ENCODE assay signal across 9 mouse cellular contexts in the genomic region with DNA sequence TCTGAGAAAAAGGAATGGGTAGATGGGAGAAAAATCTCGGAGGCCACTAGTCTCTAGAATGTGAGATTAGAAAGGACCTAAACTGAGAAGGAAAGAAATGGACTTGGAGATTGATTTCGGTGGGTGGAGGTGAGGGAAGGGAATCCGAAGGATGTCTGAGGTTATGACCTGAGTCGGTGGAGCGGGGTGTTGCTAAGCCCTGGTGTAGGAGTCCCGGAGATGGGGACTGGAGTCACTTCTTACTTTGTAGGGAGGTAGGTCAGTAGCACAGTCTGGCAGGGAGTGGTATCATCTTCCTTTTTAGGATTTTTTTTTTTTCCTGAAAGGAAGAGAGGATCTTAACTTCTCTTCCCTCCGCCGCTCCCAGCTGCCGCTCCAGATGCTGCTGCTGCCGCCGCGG. TPM values are rescaled to one million over a fixed set of nuclear protein-coding genes. Genes with fewer than 3 reads are reported as not detected.
DNase-seq lines count a peak whose midpoint lies in the region; ATAC-seq and TF ChIP-seq lines count a peak whose summit lies in the region.
"Had no signal": no experiment of that assay in that cellular context is flagged by ENCODE, and none has a peak within 500 bp of the region (broad histone marks: within the 10 kb centered on the region; RNA-seq: fewer than 3 reads in every experiment).

No protein-coding gene starts in this region.

- dilution Hi-C loops in CH12.LX (cut with MboI; ENCODE audit: extremely low pct_ligation_motif_present, extremely low pct_unique_long_range_greater_than_20kb, low sequenced_read_pairs), result no loop called here

- H3K36me3 ChIP-seq in heart, adult 2 months (ENCODE audit: control insufficient read depth, insufficient read depth, low read length), result no peaks in the 10 kb centered on the region
- peaks cover 0 to 15% of the 10 kb centered on the region in 2 experiments for H3K36me3 ChIP-seq in CH12.LX (replicated peaks in 1 of 2; ENCODE audit: control insufficient read depth in 1 of 2, insufficient read depth in 1 of 2, low read length in 1 of 2)
- H3K36me3 ChIP-seq in forebrain, postnatal 0 days (ENCODE audit: insufficient read depth), result no peaks in the 10 kb centered on the region
- no peaks in the 10 kb centered on the region for H3K36me3 ChIP-seq in macrophage (ENCODE audit: inconsistent target)

- H3K9me3 ChIP-seq in CH12.LX (replicated peaks; ENCODE audit: low read length), result no peaks in the 10 kb centered on the region
- no peaks in the 10 kb centered on the region for H3K9me3 ChIP-seq in forebrain, postnatal 0 days (ENCODE audit: low read length)

- no peak for TF ChIP-seq POLR2A in heart, adult 2 months (IDR thresholded peaks at IDR 0.05; ENCODE audit: insufficient read depth, low read depth, low read length)
- TF ChIP-seq POLR2A in CH12.LX (IDR thresholded peaks at IDR 0.05; ENCODE audit: low read depth, low read length), result no peak

- no peak for TF ChIP-seq RAD21 in CH12.LX (IDR thresholded peaks at IDR 0.05; ENCODE audit: low read depth, low read length)

- no peak for TF ChIP-seq CTCF in heart, adult 2 months (IDR thresholded peaks at IDR 0.05)
- TF ChIP-seq CTCF in CH12.LX (conservative IDR thresholded peaks at IDR 0.05 in 1 of 2, IDR thresholded peaks at IDR 0.05 in 1 of 2; ENCODE audit: low read depth in 2 of 2, low read length in 2 of 2), result no peak
- TF ChIP-seq CTCF in forebrain, postnatal 0 days (IDR thresholded peaks at IDR 0.05; ENCODE audit: low read depth), result no peak

- no peak overlapping the region for H3K9ac ChIP-seq in heart, adult 2 months (ENCODE audit: low read depth, low read length)
- no peak overlapping the region for H3K9ac ChIP-seq in CH12.LX (ENCODE audit: insufficient read depth, low read depth)
- peak overlapping the region; percentile 87 for H3K9ac ChIP-seq in forebrain, postnatal 0 days

- H3K79me2 ChIP-seq in heart, adult 2 months (replicated peaks; ENCODE audit: control insufficient read depth, insufficient read depth, low read length), result no peaks in the 10 kb centered on the region
- no peaks in the 10 kb centered on the region for H3K79me2 ChIP-seq in CH12.LX (replicated peaks; ENCODE audit: control insufficient read depth, extremely low read depth, insufficient read depth, poor library complexity, severe bottlenecking)
- H3K79me2 ChIP-seq in macrophage (ENCODE audit: inconsistent target), result no peaks in the 10 kb centered on the region

- no peak overlapping the region for H3K27ac ChIP-seq in heart, adult 2 months
- H3K27ac ChIP-seq in CH12.LX (ENCODE audit: insufficient read depth, low read depth) (no peak overlapping the region), macrophage (no peak overlapping the region)
- no peak overlapping the region; the same call in 1 of the 2 replicates for H3K27ac ChIP-seq in forebrain, postnatal 0 days (ENCODE audit: low read depth, low read length)

- in situ Hi-C loops in CH12.LX (cut with MboI; ENCODE audit: low pct_ligation_motif_present, low pct_unique_long_range_greater_than_20kb, low sequenced_read_pairs), result loop anchor here (5.0 kb wide), 1 partner anchor 110 kb away; no protein-coding TSS in a partner anchor

- ATAC-seq in forebrain, postnatal 0 days, result no peak
- ATAC-seq in erythroblast, adult 5-6 weeks (replicated peaks; ENCODE audit: low FRiP score, poor library complexity, severe bottlenecking), result no peak

- 0 out of 2 replicates have a peak overlapping the region, but pooled peaks have one; percentile 95 for H3K4me2 ChIP-seq in CH12.LX (ENCODE audit: insufficient read depth, low read depth, poor library complexity, severe bottlenecking)
- H3K4me2 ChIP-seq in forebrain, postnatal 0 days (ENCODE audit: low read depth), result peak overlapping the region; percentile 86

- no peak for TF ChIP-seq EP300 in heart, adult 2 months (IDR thresholded peaks at IDR 0.05; ENCODE audit: insufficient read depth, low read depth, low read length)
- no peak for TF ChIP-seq EP300 in CH12.LX (IDR thresholded peaks at IDR 0.05; ENCODE audit: low read length)

- H3K4me1 ChIP-seq in heart, adult 2 months (ENCODE audit: control insufficient read depth, insufficient read depth, low read length), result peaks cover 2% of the 10 kb centered on the region; the same call in 1 of the 2 replicates
- H3K4me1 ChIP-seq in CH12.LX (ENCODE audit: control insufficient read depth in 1 of 2, insufficient read depth in 2 of 2), result peaks cover 5 to 15% of the 10 kb centered on the region in 2 experiments
- H3K4me1 ChIP-seq in forebrain, postnatal 0 days (ENCODE audit: insufficient read depth), result peaks cover 31% of the 10 kb centered on the region

- intact Hi-C loops in heart, adult 2 months (cut with DNase I), result loop anchor here (5.0 kb wide), 1 partner anchor 185 kb away; no protein-coding TSS in a partner anchor
- intact Hi-C loops in heart, postnatal 14 days (cut with DNase I), result loop anchor here (10.0 kb wide), 1 partner anchor 498 kb away; no protein-coding TSS in a partner anchor

- peaks cover 20% of the 10 kb centered on the region for H3K27me3 ChIP-seq in heart, adult 2 months (ENCODE audit: control insufficient read depth, insufficient read depth, low read length)
- H3K27me3 ChIP-seq in CH12.LX (replicated peaks), result no peaks in the 10 kb centered on the region
- peaks cover 8% of the 10 kb centered on the region for H3K27me3 ChIP-seq in forebrain, postnatal 0 days (ENCODE audit: insufficient read depth, low read length)

- WGBS in heart, adult 2 months, result 19% methylated on average over 12 of the region's 12 CpGs
- 4% methylated on average over 12 of the region's 12 CpGs for WGBS in forebrain, postnatal 0 days
- WGBS in macrophage (ENCODE audit: missing documents), result 12% methylated on average over 12 of the region's 12 CpGs

- H3K4me3 ChIP-seq in heart, adult 2 months, result peak overlapping the region; percentile 92
- H3K4me3 ChIP-seq in CH12.LX (replicated peaks in 1 of 3; ENCODE audit: low read depth in 2 of 3, low read length in 2 of 3, poor library complexity in 1 of 3) (no peak overlapping the region), macrophage (ENCODE audit: inconsistent target) (peak overlapping the region; percentile 53; the same call in 1 of the 2 replicates)
- H3K4me3 ChIP-seq in forebrain, postnatal 0 days (ENCODE audit: low read depth, low read length), result peak overlapping the region; percentile 87

- DNase-seq in heart, adult 2 months, result no peak
- DNase-seq in heart, postnatal 14 days, result no peak
- DNase-seq in CH12.LX (ENCODE audit: extremely low read depth), result no peak
- no peak for DNase-seq in forebrain, postnatal 0 days
- DNase-seq in ovary, postnatal 14 days (ENCODE audit: low spot score), result no peak
- no peak for DNase-seq in frontal cortex, postnatal 10 days (ENCODE audit: low spot score in 2 of 2)

RNA-seq across cellular contexts. Expression of a gene that starts 1.1 kb away (rescaled TPM):
- total RNA-seq in heart, adult 2 months (2021), result 1 to 10 TPM; 3.4 to 4.4 TPM
- 7.4 and 12.7 TPM in 2 replicates for polyA plus RNA-seq in heart, adult 2 months (2012; rRNA removed)
- 1 to 10 TPM; 5.5 to 7.9 TPM for total RNA-seq in heart, postnatal 14 days (2021)
- 1.6 and 2.6 TPM in 2 replicates for total RNA-seq in CH12.LX (2012; rRNA removed)
- total RNA-seq in CH12.LX (2014; rRNA removed), result 1.2 TPM in 2 replicates
- polyA plus RNA-seq in CH12.LX (2012; ENCODE audit: insufficient read length, low read depth), result 9.4 and 15.6 TPM in 2 replicates
- 26.2 and 42.1 TPM in 2 replicates for total RNA-seq in forebrain, postnatal 0 days (2014; rRNA removed)
- 132 and 135 TPM in 2 replicates for polyA plus RNA-seq in forebrain, postnatal 0 days (2015; fragmentation: Nextera tagmentation; extraction: Ambion mirVana)
- total RNA-seq in macrophage (2018; cell fraction: chromatin; rRNA removed), result 1 to 10 TPM in 8 of 26 experiments, under 1 TPM in 4, not detected in 14; 0.45 to 3.4 (median 1.2) TPM
- 1 to 10 TPM in 25 of 26 experiments, under 1 TPM in 1; 0.93 to 4.2 (median 2.2) TPM for total RNA-seq in macrophage (2018; cell fraction: cytosol; rRNA removed)
- 1 to 10 TPM in 13 of 26 experiments, under 1 TPM in 5, not detected in 8; 0.53 to 2.7 (median 1.6) TPM for total RNA-seq in macrophage (2018; cell fraction: nucleus; rRNA removed)
- 2.0 TPM in 3 replicates for polyA plus RNA-seq in macrophage (2018)
- total RNA-seq in erythroblast, adult 5-6 weeks (2015; ENCODE audit: low replicate concordance), result not detected in 2 replicates
- 0.26 TPM in 1 of 2 replicates, not detected in the other for total RNA-seq in erythroblast, adult 5-6 weeks (2017; ENCODE audit: low replicate concordance)

RNA-seq across cellular contexts. Expression of a gene that starts 9.5 kb away (rescaled TPM):
- 10 to 100 TPM; 65.6 to 68.5 TPM for total RNA-seq in heart, adult 2 months (2021)
- 84.4 and 118 TPM in 2 replicates for polyA plus RNA-seq in heart, adult 2 months (2012; rRNA removed)
- total RNA-seq in heart, postnatal 14 days (2021), result 10 to 100 TPM; 85.6 to 94.1 TPM
- total RNA-seq in CH12.LX (2012; rRNA removed) (295 and 358 TPM in 2 replicates), CH12.LX (2014; rRNA removed) (282 and 293 TPM in 2 replicates)
- polyA plus RNA-seq in CH12.LX (2012; ENCODE audit: insufficient read length, low read depth) (449 and 469 TPM in 2 replicates), macrophage (2018) (93.4 to 180 TPM (median 101 TPM) in 3 replicates)
- 179 and 184 TPM in 2 replicates for total RNA-seq in forebrain, postnatal 0 days (2014; rRNA removed)
- 92.7 and 101 TPM in 2 replicates for polyA plus RNA-seq in forebrain, postnatal 0 days (2015; fragmentation: Nextera tagmentation; extraction: Ambion mirVana)
- total RNA-seq in macrophage (2018; cell fraction: chromatin; rRNA removed), result 100 to 1,000 TPM; 468 to 929 (median 653) TPM
- total RNA-seq in macrophage (2018; cell fraction: cytosol; rRNA removed), result 100 to 1,000 TPM in 13 of 26 experiments, 10 to 100 TPM in 13; 71.7 to 122 (median 101) TPM
- 100 to 1,000 TPM; 190 to 472 (median 318) TPM for total RNA-seq in macrophage (2018; cell fraction: nucleus; rRNA removed)
- 42.3 and 45.8 TPM in 2 replicates for total RNA-seq in erythroblast, adult 5-6 weeks (2015; ENCODE audit: low replicate concordance)
- 48.8 and 56.9 TPM in 2 replicates for total RNA-seq in erythroblast, adult 5-6 weeks (2017; ENCODE audit: low replicate concordance)

RNA-seq across cellular contexts. Expression of a gene that starts 14.2 kb away (rescaled TPM):
- total RNA-seq in heart, adult 2 months (2021), result 1 to 10 TPM; 5.0 to 5.6 TPM
- 6.7 and 7.0 TPM in 2 replicates for polyA plus RNA-seq in heart, adult 2 months (2012; rRNA removed)
- total RNA-seq in heart, postnatal 14 days (2021), result 1 to 10 TPM; 5.0 to 6.6 TPM
- total RNA-seq in CH12.LX (2012; rRNA removed), result 1.0 and 1.5 TPM in 2 replicates
- total RNA-seq in CH12.LX (2014; rRNA removed), result 0.72 and 1.1 TPM in 2 replicates
- 0.53 and 1.4 TPM in 2 replicates for polyA plus RNA-seq in CH12.LX (2012; ENCODE audit: insufficient read length, low read depth)
- 5.2 and 5.6 TPM in 2 replicates for total RNA-seq in forebrain, postnatal 0 days (2014; rRNA removed)
- 4.1 and 5.0 TPM in 2 replicates for polyA plus RNA-seq in forebrain, postnatal 0 days (2015; fragmentation: Nextera tagmentation; extraction: Ambion mirVana)
- total RNA-seq in macrophage (2018; cell fraction: chromatin; rRNA removed), result 10 to 100 TPM in 3 of 26 experiments, 1 to 10 TPM in 23; 3.0 to 10.8 (median 5.4) TPM
- 1 to 10 TPM in 23 of 26 experiments, under 1 TPM in 3; 0.76 to 3.0 (median 1.9) TPM for total RNA-seq in macrophage (2018; cell fraction: cytosol; rRNA removed)
- total RNA-seq in macrophage (2018; cell fraction: nucleus; rRNA removed), result 1 to 10 TPM; 2.0 to 8.7 (median 4.3) TPM
- 1.8 to 2.2 TPM (median 1.8 TPM) in 3 replicates for polyA plus RNA-seq in macrophage (2018)
- total RNA-seq in erythroblast, adult 5-6 weeks (2015; ENCODE audit: low replicate concordance), result not detected in 2 replicates
- 0.84 TPM in 1 of 2 replicates, not detected in the other for total RNA-seq in erythroblast, adult 5-6 weeks (2017; ENCODE audit: low replicate concordance)

RNA-seq across cellular contexts. Expression of a gene that starts 18.5 kb away (rescaled TPM):
- not detected for total RNA-seq in heart, adult 2 months (2021)
- not detected in 2 replicates for polyA plus RNA-seq in heart, adult 2 months (2012; rRNA removed)
- not detected for total RNA-seq in heart, postnatal 14 days (2021)
- total RNA-seq in CH12.LX (2012; rRNA removed) (not detected in 2 replicates), CH12.LX (2014; rRNA removed) (not detected in 2 replicates)
- polyA plus RNA-seq in CH12.LX (2012; ENCODE audit: insufficient read length, low read depth) (not detected in 2 replicates), macrophage (2018) (0.25 to 0.76 TPM in 2 of 3 replicates, not detected in the other)
- 0.24 TPM in 1 of 2 replicates, not detected in the other for total RNA-seq in forebrain, postnatal 0 days (2014; rRNA removed)
- polyA plus RNA-seq in forebrain, postnatal 0 days (2015; fragmentation: Nextera tagmentation; extraction: Ambion mirVana), result not detected in 2 replicates
- total RNA-seq in macrophage (2018; cell fraction: chromatin; rRNA removed), result 10 to 100 TPM in 2 of 26 experiments, 1 to 10 TPM in 18, under 1 TPM in 1, not detected in 5; 0.95 to 12.7 (median 2.7) TPM
- under 1 TPM in 5 of 26 experiments, not detected in 21; 0.24 to 0.49 (median 0.29) TPM for total RNA-seq in macrophage (2018; cell fraction: cytosol; rRNA removed)
- 1 to 10 TPM in 12 of 26 experiments, under 1 TPM in 2, not detected in 12; 0.58 to 7.7 (median 3.3) TPM for total RNA-seq in macrophage (2018; cell fraction: nucleus; rRNA removed)
- total RNA-seq in erythroblast, adult 5-6 weeks (2015; ENCODE audit: low replicate concordance), result not detected in 2 replicates
- 0.60 TPM in 1 of 2 replicates, not detected in the other for total RNA-seq in erythroblast, adult 5-6 weeks (2017; ENCODE audit: low replicate concordance)
- polyA plus RNA-seq: large intestine, adult 2 months had no signal

RNA-seq across cellular contexts. Expression of a gene that starts 27.6 kb away (rescaled TPM):
- total RNA-seq in heart, adult 2 months (2021), result 100 to 1,000 TPM; 160 to 192 TPM
- polyA plus RNA-seq in heart, adult 2 months (2012; rRNA removed), result 174 and 181 TPM in 2 replicates
- 100 to 1,000 TPM; 181 TPM for total RNA-seq in heart, postnatal 14 days (2021)
- 68.9 and 72.9 TPM in 2 replicates for total RNA-seq in CH12.LX (2012; rRNA removed)
- total RNA-seq in CH12.LX (2014; rRNA removed), result 41.9 and 46.8 TPM in 2 replicates
- 97.2 and 101 TPM in 2 replicates for polyA plus RNA-seq in CH12.LX (2012; ENCODE audit: insufficient read length, low read depth)
- total RNA-seq in forebrain, postnatal 0 days (2014; rRNA removed), result 341 and 347 TPM in 2 replicates
- 126 and 127 TPM in 2 replicates for polyA plus RNA-seq in forebrain, postnatal 0 days (2015; fragmentation: Nextera tagmentation; extraction: Ambion mirVana)
- total RNA-seq in macrophage (2018; cell fraction: chromatin; rRNA removed), result 100 to 1,000 TPM in 13 of 26 experiments, 10 to 100 TPM in 13; 39.2 to 176 (median 99.5) TPM
- 100 to 1,000 TPM in 25 of 26 experiments, 10 to 100 TPM in 1; 88.5 to 168 (median 131) TPM for total RNA-seq in macrophage (2018; cell fraction: cytosol; rRNA removed)
- total RNA-seq in macrophage (2018; cell fraction: nucleus; rRNA removed), result 100 to 1,000 TPM in 16 of 26 experiments, 10 to 100 TPM in 10; 52.8 to 179 (median 117) TPM
- 84.6 to 130 TPM (median 119 TPM) in 3 replicates for polyA plus RNA-seq in macrophage (2018)
- 42.2 and 42.5 TPM in 2 replicates for total RNA-seq in erythroblast, adult 5-6 weeks (2015; ENCODE audit: low replicate concordance)
- total RNA-seq in erythroblast, adult 5-6 weeks (2017; ENCODE audit: low replicate concordance), result 51.2 and 86.8 TPM in 2 replicates

Comparison
In these comparisons a context has a peak if more than half of its experiments do, and no peak if none do; other contexts are left out.
1. H3K4me3 ChIP-seq: peak in heart, adult 2 months (single experiment), forebrain, postnatal 0 days (single experiment) and macrophage (single experiment); none in CH12.LX (0 of 3).